Mouse (Mus musculus): ENCODE measurements around the gene Cmtm6.
"Not testable (repeated sequence)": the region's sequence is repeated elsewhere in the genome, so short reads cannot be mapped to it uniquely, and the experiment has no call there.

Gene Cmtm6

GRCm38 (mm10) chr9:114731011-114731755, at the start of gene Cmtm6:
TSS of gene Cmtm6 (plus strand) at chr9:114731116.
- DNase-seq (ENCODE audit: low read depth, low spot score) = peak; percentile 96

DNA sequence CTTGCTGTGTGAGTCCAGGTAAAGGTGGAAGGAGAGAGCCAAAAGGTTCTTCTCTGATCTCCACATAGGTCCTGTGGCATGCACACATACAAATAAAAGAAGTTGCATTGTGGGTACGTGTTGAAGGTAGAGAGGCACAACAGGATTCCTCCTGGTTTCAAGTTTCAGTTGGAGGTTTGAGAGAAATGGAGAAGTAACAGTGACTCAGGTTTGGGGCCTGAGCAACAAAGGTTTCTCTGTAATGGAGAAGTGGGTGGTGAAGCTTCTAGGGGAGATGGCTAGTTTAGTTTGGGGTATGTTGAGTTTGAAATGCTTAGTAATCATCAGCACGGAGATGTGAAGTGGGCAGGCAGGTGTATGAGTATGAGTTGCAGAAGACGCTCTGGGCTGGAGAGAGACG, 48.7 kb upstream of the Cmtm6 start:
- no peak for DNase-seq (ENCODE audit: low read depth, low spot score)

- DNase-seq (ENCODE audit: low read depth, low spot score) = no peak
Measured at GRCm38 (mm10) chr9:114686245-114686644, 44.7 kb upstream of the Cmtm6 start.

- DNase-seq (ENCODE audit: low read depth, low spot score) = no peak
Measured at GRCm38 (mm10) chr9:114687639-114688038, 43.3 kb upstream of the Cmtm6 start.

- DNase-seq (ENCODE audit: low read depth, low spot score) = peak; percentile 96
Measured at GRCm38 (mm10) chr9:114688252-114688952, 42.5 kb upstream of the Cmtm6 start, which contains the start of gene Dync1li1. TSS of gene Dync1li1 (plus strand) at chr9:114688790.

DNA sequence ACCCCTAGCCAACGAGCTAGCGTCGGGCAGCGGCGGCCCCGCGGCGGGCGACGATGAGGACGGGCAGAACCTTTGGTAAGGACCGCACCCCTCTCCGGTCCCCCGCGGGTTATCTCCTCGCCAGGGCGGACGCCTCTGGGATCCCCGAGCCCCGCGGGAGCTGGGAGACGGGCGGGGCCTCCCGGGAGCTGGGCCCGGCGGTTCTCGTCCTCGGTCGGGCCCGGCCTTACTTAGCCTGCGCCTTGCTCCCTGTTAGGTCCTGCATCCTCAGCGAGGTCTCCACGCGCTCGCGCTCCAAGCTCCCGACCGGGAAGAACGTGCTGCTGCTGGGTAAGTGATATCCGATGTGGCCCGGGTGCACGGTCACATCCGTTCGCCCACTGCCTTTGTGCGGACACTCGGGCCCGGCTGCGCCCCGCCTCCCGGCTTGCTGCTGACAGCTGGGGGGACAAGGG, 41.9 kb upstream of the Cmtm6 start:
- DNase-seq (ENCODE audit: low read depth, low spot score) = peak; percentile 66

GRCm38 (mm10) chr9:114690119-114690601, 40.8 kb upstream of the Cmtm6 start:
- DNase-seq (ENCODE audit: low read depth, low spot score) = no peak

DNA sequence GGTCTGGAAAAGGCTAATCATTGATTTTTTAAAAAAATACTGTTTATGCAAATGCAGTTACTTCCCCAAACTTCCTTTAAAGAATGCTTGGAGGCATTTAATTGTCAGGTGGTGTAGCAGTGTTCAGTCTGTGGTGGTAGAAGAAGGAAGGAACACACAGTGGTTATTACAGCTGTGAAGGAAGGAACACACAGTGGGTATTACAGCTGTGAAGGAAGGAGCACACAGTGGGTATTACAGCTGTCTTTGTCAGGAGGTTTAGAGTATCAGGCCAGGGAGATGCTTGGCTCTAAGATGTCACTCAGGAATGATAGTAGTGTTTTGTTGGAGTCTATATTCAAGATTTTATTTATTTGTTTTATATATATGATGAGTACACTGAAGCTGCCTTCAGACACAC, 39.8 kb upstream of the Cmtm6 start:
- no peak for DNase-seq (ENCODE audit: low read depth, low spot score)

- not testable (repeated sequence) for DNase-seq (ENCODE audit: low read depth, low spot score)
Measured at GRCm38 (mm10) chr9:114695662-114696061, 35.3 kb upstream of the Cmtm6 start.

DNA sequence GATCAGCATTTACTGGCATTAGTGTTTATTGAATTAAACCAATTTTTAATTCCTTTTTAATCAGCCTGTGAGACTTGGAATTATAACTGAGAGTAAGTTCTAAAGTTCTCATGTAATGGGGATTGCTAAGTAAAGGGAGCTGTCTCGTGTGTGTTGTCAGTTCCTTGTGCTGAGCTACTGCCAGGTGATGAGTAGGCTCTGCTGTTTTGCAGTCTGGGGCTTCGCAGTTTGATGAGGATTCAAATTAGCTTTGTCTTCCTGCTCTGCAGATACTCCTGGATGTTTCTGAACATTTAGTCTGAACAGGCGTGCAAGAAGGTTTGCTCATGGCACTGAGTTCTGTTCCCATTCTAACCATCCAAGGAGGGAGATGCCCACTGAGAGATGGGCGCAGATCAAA, 33.8 kb upstream of the Cmtm6 start:
- no peak for DNase-seq (ENCODE audit: low read depth, low spot score)

- no peak for DNase-seq (ENCODE audit: low read depth, low spot score)
Measured at GRCm38 (mm10) chr9:114697926-114698325, 33.0 kb upstream of the Cmtm6 start.

DNA sequence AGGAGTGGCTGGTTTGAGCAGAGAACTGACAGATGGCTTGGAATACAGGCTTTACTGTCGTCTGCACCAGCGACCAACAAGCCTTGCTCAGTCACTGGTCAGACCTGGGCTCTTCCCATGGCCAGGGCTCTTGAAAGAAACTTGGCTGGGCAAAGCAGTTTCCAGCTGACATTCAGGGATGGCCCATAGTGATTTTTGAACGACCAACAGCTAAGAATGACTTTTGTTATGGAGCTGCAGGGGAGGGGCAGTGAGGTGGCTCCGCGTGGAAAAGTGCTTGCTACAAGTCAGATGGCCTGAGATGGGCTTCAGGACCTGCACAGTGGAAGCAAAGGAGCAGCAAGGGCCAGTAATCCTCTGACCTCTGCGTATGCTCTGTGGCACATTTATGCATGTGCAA, 31.7 kb upstream of the Cmtm6 start:
- DNase-seq (ENCODE audit: low read depth, low spot score) = no peak

- DNase-seq (ENCODE audit: low read depth, low spot score) = no peak
Measured at GRCm38 (mm10) chr9:114699882-114700665, 30.8 kb upstream of the Cmtm6 start.

DNA sequence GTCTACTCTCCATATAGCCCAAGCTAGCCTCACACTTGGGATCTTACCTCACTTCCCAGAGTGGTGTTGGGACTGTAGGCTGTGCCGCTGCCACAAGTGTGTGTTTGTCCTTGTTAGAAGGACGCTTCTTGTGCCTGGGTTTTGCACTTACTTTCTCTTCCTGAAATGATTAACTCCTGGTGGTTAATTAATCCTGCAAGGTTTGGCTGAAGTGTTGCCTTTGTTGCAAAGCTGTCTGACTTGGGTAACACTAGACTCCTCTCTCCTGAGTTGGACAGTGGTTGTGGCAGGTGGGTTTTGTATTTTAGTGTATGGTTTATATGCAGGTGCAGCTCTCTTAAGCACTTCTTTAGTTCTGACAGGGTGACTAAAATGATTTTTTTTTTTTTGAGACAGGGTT, 29.9 kb upstream of the Cmtm6 start:
- no peak for DNase-seq (ENCODE audit: low read depth, low spot score)

GRCm38 (mm10) chr9:114701921-114702320, 29.0 kb upstream of the Cmtm6 start:
- no peak for DNase-seq (ENCODE audit: low read depth, low spot score)

DNA sequence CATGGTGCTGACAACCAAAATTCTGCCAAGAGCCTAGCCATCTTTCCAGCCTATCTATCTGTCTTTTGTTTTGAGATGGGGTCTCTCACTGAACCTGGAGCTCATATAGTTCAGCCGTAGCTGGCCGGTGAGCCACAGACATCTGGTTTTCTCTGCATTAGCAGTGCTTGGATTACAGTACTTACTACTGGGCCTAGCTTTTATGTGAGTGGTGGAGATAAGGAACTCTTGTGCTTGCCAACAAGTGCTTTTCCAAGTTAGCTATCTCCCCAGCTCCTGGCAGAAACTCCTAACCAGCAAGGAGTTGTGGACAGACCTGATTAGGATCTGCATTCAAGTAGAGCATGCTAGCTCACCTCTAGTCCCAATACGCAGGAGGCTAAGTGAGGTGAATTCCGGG, 23.1 kb upstream of the Cmtm6 start:
- no peak for DNase-seq (ENCODE audit: low read depth, low spot score)

DNA sequence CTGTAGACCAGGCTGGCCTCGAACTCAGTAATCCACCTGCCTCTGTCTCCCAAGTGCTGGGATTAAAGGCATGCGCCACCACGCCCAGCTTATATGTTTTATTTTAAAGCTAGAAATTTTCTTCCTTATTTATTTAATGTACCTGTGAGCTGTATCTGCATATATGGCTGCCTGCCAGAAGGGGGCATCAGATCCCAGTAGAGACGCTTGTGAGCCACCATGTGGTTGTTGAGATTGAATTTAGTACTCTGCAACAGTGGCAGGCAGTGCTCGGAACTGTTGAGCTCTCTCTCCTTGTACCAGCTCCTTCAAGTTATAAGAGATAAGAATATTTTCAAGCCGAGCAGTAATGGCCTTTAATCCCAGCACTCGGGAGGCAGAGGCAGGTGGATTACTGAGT, 20.6 kb upstream of the Cmtm6 start:
- DNase-seq (ENCODE audit: low read depth, low spot score) = no peak

DNA sequence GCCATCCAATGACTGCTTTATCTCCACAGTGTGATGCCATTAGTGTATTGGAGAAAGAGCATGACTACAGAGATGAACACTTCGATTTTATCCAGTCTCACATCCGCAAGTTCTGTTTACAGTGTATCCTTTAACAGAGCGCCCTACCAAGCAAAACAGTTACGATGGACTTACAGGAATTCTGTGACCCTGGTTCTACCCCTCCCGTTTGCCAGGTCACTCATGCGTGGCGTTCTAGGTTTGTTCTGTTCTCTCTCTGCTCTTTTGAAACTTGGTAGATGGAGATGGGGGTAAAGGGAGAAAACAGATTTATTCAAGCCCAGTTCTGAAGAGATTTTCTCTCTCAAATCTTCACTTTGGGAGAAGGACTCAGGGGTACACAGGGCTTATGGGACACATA, 17.4 kb upstream of the Cmtm6 start:
- DNase-seq (ENCODE audit: low read depth, low spot score) = no peak

GRCm38 (mm10) chr9:114716677-114717331, 14.1 kb upstream of the Cmtm6 start:
- DNase-seq (ENCODE audit: low read depth, low spot score) = no peak

- peak; percentile 26 for DNase-seq (ENCODE audit: low read depth, low spot score)
Measured at GRCm38 (mm10) chr9:114727315-114727714, 3.6 kb upstream of the Cmtm6 start.

GRCm38 (mm10) chr9:114728432-114728831, 2.5 kb upstream of the Cmtm6 start:
- DNase-seq (ENCODE audit: low read depth, low spot score) = not testable (repeated sequence)
